Mouse (Mus musculus) kidney, adult 2 months (tissue): ENCODE data around the gene Gbe1. TPM values are rescaled to one million over a fixed set of nuclear protein-coding genes. Genes with fewer than 3 reads are reported as not detected.

Source experiments
- DNase-seq: peaks from one replicate; pipeline ENCODE4 v3.0.0; 2021
- H3K27ac ChIP-seq: fragments of 200-500 bp; 2 replicates; pipeline ENCODE4 v1.5.1; 2012; ENCODE audit warnings: low read depth, low read length, control low read depth, inconsistent platforms; ENCODE audit not compliant: insufficient read depth
- H3K27me3 ChIP-seq: fragments of 200-500 bp; replicated peaks from 2 replicates; pipeline ENCODE4 v1.6.1; 2012; ENCODE audit warnings: mild to moderate bottlenecking, moderate library complexity, low read length, inconsistent platforms; ENCODE audit not compliant: control insufficient read depth, insufficient read depth
- H3K36me3 ChIP-seq: fragments of 200-500 bp; 2 replicates; pipeline ENCODE4 v1.6.1; 2012; ENCODE audit warnings: mild to moderate bottlenecking, moderate library complexity, low read length, inconsistent platforms; ENCODE audit not compliant: control insufficient read depth, insufficient read depth
- H3K4me1 ChIP-seq: fragments of 200-500 bp; 2 replicates; pipeline ENCODE4 v1.6.1; 2011; ENCODE audit warnings: low read length; ENCODE audit not compliant: control insufficient read depth, insufficient read depth
- H3K4me3 ChIP-seq: fragments of 200-500 bp; 2 replicates; pipeline ENCODE4 v1.5.1; 2011; ENCODE audit warnings: mild to moderate bottlenecking, low read depth, low read length, control low read depth; ENCODE audit not compliant: insufficient read depth
- CTCF ChIP-seq: fragments of 200-500 bp; conservative IDR thresholded peaks from 2 replicates; pipeline ENCODE4 v1.5.1; 2011; ENCODE audit warnings: low read depth, mild to moderate bottlenecking, control low read depth, low read length, moderate library complexity, mixed read lengths; ENCODE audit not compliant: insufficient read depth, insufficient read length
- POLR2A ChIP-seq: fragments of 200-500 bp; IDR thresholded peaks from one replicate; pipeline ENCODE4 v1.6.1; 2011; ENCODE audit warnings: low read depth, low read length, control low read depth
- WGBS: fragments of 180-500 bp; shearing (Covaris S2); methylation state at CpG from one replicate; pipeline ENCODE4 v1.1.7; 2018; 5-methylcytosine and 5-hydroxymethylcytosine counted together
- polyA plus RNA-seq: library from polyadenylated mRNA; depleted of rRNA; stranded (reverse); fragments of >200 nt; gene quantifications from 2 replicates; pipeline ENCODE4 v1.2.3, GENCODE M21; 2012

Gene Gbe1
- polyA plus RNA-seq, 1 experiment: 24.4 TPM

DNA sequence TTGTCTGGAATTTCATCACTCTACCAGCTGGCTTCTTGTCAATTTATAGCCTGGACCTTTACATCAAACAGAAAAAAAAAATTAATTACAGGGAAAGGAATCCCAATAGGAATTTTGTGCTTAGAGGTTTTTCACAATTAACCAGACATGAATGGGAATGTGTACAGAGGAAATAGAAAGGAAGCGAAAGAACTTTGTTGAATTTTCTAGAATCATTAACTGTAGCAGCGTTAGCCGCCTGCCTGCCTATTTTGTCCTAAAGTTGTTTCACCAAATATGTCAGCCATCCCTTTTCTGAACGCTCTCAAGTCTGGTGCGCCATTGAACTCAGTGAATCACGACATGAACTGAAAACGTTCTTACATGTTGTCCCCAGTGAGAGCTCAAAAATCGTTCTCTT lies 209.8 kb downstream of the Gbe1 start:
- H3K4me1 ChIP-seq: no peaks in the 10 kb centered on the region
- no peak overlapping the region for H3K27ac ChIP-seq
- TF ChIP-seq CTCF (no peak), POLR2A (no peak)
- H3K4me3 ChIP-seq: no peak overlapping the region
- WGBS: 76% methylated on average over 8 of the region's 8 CpGs
- no peaks in the 10 kb centered on the region for H3K36me3 ChIP-seq
- DNase-seq: no peak
- no peaks in the 10 kb centered on the region for H3K27me3 ChIP-seq

DNA sequence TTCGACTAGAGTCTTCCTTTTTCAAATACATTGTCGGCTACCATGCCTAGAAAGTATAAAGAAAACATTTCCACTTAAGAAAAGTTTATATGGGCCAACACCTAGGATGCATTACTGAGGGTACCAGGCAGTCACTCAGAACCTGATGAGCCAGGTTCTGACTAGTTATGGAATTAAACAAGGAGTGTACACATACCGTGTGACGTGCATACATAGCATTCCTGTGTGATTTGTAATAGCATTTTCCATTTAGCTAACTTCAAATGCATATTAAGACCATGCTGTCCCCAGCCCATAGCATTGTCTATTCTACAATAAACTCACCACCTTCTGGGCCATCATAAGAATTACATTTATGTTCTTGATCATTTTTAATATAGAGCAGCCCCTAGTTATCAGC lies 210.5 kb downstream of the Gbe1 start:
- WGBS: 82% methylated on average over 4 of the region's 4 CpGs
- Histone ChIP-seq H3K27me3 (no peaks in the 10 kb centered on the region), H3K36me3 (no peaks in the 10 kb centered on the region), H3K4me1 (no peaks in the 10 kb centered on the region), H3K4me3 (no peak overlapping the region), H3K27ac (no peak overlapping the region)
- TF ChIP-seq POLR2A: no peak
- TF ChIP-seq CTCF: no peak
- no peak for DNase-seq

DNA sequence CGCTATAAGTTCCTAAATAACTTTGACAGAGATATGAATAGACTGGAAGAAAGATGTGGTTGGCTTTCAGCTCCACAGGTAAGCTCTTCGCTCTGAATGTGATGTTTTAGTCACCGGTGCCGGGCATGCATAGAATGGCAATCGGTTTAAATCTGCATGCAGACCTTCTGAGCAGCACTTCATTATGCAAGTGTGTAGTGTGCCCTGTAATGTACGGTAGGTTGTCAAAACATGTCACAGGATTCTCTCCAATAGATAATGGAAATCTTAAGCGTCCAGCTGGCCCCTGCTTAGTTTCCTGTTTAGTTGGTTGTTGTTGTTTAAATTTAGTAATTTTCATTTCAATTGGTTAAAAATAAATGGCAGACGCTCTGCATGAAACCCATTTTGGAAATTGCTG lies 213.5 kb downstream of the Gbe1 start:
- no peaks in the 10 kb centered on the region for H3K27me3 ChIP-seq
- DNase-seq: no peak
- no peak overlapping the region for H3K27ac ChIP-seq
- no peak overlapping the region for H3K4me3 ChIP-seq
- no peaks in the 10 kb centered on the region for H3K4me1 ChIP-seq
- no peaks in the 10 kb centered on the region for H3K36me3 ChIP-seq
- TF ChIP-seq CTCF (no peak), POLR2A (no peak)
- WGBS: 92% methylated on average over 8 of the region's 8 CpGs

DNA sequence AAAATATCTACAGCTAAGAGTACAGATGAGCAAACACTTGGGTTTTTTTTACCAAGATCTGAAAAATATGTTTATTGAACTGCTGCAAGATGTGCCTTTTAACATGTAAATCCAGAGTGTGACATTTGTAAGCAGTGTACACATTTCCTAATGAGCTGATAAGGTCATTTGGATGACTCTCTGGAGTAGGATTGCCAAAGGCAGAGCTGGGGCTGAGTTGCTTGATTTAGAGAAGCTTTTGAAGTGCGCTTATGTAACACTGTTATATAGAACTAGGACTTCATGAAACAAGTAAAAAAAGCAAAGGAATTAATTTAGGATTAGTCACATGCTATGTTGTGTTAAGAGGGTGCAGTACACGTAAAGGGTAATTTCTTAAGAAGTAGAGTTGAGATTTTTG lies 221.5 kb downstream of the Gbe1 start:
- no peak for DNase-seq
- no peaks in the 10 kb centered on the region for H3K27me3 ChIP-seq
- no peak overlapping the region for H3K27ac ChIP-seq
- TF ChIP-seq POLR2A (no peak), CTCF (no peak)
- H3K4me3 ChIP-seq: no peak overlapping the region
- no peaks in the 10 kb centered on the region for H3K4me1 ChIP-seq
- no peaks in the 10 kb centered on the region for H3K36me3 ChIP-seq
- 88% methylated on average over 2 of the region's 2 CpGs for WGBS

DNA sequence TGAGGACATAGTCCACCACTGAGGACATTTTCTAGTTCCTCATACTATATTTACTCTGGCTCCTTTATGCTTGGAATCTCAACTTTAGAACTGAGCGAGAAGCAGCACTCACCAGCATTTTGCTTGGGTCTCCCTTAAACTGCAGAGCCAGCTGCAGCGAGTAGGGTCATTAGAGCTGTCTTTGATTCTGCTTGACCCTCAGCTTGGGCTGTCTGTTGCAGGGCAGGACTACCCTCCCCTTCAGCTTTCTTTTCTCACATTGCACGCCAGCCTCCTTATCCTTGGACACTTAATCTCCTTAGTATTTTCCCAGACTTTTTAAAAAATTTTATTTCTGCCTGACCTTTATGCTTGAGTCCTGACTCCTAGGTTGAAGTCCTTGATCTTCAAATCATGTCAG lies 237.1 kb downstream of the Gbe1 start:
- H3K27ac ChIP-seq: no peak overlapping the region
- no peak overlapping the region for H3K4me3 ChIP-seq
- TF ChIP-seq CTCF (no peak), POLR2A (no peak)
- H3K27me3 ChIP-seq: no peaks in the 10 kb centered on the region
- WGBS: 56% methylated on average over 3 of the region's 3 CpGs
- H3K36me3 ChIP-seq: no peaks in the 10 kb centered on the region
- no peak for DNase-seq
- no peaks in the 10 kb centered on the region for H3K4me1 ChIP-seq

DNA sequence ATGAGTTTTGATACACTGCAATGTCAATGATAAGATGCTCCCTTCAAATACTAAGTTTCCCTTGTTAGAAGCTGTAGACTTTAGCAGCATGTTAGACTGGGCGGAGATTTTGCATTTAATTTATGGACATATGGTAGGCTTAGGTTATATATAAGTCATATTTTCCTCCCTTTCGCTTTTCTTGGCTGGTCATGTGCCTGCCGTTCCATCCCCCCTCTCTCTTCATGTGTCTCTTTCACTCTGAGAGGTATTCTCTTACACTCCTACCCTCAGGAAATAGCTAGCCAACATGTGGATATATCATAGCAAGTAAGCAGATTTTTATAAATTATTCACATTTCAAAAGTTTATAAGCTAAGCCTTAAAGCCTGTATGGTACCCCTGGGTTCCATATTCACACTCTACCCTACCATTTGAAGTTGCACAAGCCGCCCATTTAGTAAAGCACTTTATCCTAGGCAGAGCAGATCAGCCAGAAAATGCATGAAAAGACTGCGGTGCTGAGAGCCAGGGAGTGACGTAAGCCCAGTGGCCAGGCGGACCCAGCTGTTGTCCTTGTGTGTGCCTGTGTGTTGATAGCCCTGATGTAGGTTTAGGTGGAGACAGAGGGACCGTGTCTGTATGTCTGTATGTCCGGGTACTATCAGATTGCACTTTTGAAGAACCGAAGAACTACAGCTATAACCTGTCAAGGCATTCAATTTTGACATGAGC lies 248.0 kb downstream of the Gbe1 start:
- no peaks in the 10 kb centered on the region for H3K36me3 ChIP-seq
- H3K27ac ChIP-seq: no peak overlapping the region
- H3K4me1 ChIP-seq: no peaks in the 10 kb centered on the region
- H3K27me3 ChIP-seq: no peaks in the 10 kb centered on the region
- peak; percentile 49 for DNase-seq
- no peak for TF ChIP-seq POLR2A
- TF ChIP-seq CTCF: no peak
- H3K4me3 ChIP-seq: no peak overlapping the region
- WGBS: 78% methylated on average over 10 of the region's 10 CpGs

DNA sequence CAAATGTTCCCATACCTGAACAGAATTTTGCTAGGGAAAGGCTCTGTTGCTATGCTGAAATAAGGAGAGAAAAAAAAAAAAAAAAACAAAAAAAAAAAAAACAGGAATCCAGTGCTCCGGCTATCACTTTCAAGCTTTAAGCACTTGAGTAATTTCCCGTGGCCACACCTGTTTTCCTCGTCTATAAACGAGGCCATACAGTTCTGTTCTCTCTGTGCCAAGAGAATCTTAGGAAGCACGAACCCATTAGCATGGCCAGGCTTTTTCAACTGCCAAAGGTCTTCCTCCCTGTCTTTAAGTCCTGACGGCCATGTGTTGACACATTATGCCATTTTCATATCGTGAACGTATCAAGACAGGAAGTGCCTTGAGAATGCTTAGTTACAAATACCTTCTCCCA lies 248.8 kb downstream of the Gbe1 start:
- no peak for DNase-seq
- Histone ChIP-seq H3K36me3 (no peaks in the 10 kb centered on the region), H3K4me3 (no peak overlapping the region), H3K4me1 (no peaks in the 10 kb centered on the region), H3K27ac (no peak overlapping the region), H3K27me3 (no peaks in the 10 kb centered on the region)
- TF ChIP-seq POLR2A (no peak), CTCF (no peak)
- 51% methylated on average over 8 of the region's 8 CpGs for WGBS

DNA sequence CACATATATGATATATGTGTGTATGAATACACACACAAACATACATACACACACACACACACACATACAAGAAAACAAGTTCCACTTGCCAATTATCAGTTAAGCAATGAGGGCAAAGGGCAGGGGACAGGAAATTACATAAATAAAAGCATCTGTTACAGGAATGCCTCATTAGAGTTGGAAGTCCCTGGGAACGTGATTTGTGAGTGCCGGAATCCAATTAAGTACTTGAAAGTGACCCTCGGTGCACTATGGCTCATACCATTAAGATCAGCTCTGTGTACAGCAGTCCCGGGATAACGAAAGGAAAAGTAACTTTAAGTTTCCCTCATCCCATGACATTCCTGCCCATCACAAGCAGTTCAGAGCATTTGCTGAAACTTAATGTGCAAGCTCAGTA lies 249.7 kb downstream of the Gbe1 start:
- WGBS: 32% methylated on average over 5 of the region's 5 CpGs
- no peaks in the 10 kb centered on the region for H3K4me1 ChIP-seq

More for the DNA sequence above, 249.7 kb downstream of the Gbe1 start:
- H3K4me3 ChIP-seq: no peak overlapping the region
- peak; percentile 25 for DNase-seq
- no peaks in the 10 kb centered on the region for H3K27me3 ChIP-seq
- TF ChIP-seq POLR2A (no peak), CTCF (no peak)
- H3K27ac ChIP-seq: no peak overlapping the region
- H3K36me3 ChIP-seq: no peaks in the 10 kb centered on the region
